Mouse (Mus musculus): ENCODE measurements at regions not wholly inside any gene's neighbourhood (a gene's known extent, or its start where the extent isn't known, plus 50 kb on each side); places are given as distances from the start of the nearest gene placed in this dataset.
A peak's percentile ranks its signal among the peaks of the same experiment; 100 is the strongest.

GRCm38 (mm10) chr12:106764516-106764915, 723.9 kb upstream of the 3110018I06Rik start:
- DNase-seq: no peak

- no peak for DNase-seq
Observed at GRCm38 (mm10) chr12:106773536-106773935, 714.9 kb upstream of the 3110018I06Rik start.

GRCm38 (mm10) chr12:106796596-106796995, 691.8 kb upstream of the 3110018I06Rik start:
- no peak for DNase-seq

DNA sequence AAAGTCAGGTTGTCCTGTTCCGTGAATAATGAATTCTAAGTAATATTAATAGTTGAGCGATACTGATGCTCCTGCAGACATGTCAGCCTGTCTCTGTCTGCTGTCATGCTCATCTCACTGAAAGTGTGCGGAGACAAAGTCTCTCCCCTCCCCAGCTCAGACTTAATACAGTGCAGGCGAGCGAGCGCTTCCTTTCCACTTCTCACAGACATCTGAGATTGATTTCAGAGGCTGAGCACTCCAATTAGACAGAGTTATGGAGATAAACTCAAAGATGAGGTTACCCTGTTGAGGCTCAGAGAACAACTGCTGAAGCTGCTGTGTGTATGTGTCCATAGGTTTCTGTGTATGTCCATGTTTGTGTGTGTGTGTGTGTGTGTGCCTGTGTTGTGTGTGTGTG, 668.7 kb upstream of the 3110018I06Rik start:
- DNase-seq: no peak

GRCm38 (mm10) chr12:106822311-106822710, 666.1 kb upstream of the 3110018I06Rik start:
- DNase-seq: no peak

DNA sequence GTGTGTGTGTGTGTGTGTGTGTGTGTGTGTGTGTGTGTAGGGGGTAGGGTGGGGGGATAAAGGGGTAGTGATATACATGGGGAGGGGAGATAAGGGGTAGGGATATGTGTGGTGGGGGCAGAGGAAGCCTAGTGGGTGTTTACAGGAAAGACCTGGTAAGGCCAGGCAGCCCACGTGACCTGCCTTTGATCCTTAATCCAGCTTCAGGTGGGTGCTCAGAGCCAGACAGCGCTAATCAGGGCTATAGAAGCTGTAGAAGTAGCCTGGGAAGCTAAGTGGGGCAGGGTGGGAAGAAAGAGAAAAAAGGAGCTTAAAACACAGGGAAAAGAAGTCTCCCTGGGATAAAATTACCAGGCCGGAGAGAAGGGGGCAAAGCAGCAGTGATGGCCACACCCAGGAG, 659.9 kb upstream of the 3110018I06Rik start:
- no peak for DNase-seq

- no peak for DNase-seq
Observed at GRCm38 (mm10) chr12:106829323-106829722, 659.1 kb upstream of the 3110018I06Rik start.

- no peak for DNase-seq
Observed at GRCm38 (mm10) chr12:106835241-106835640, 653.2 kb upstream of the 3110018I06Rik start.

- DNase-seq: no peak
Observed at GRCm38 (mm10) chr12:106839618-106840017, 648.8 kb upstream of the 3110018I06Rik start.

DNA sequence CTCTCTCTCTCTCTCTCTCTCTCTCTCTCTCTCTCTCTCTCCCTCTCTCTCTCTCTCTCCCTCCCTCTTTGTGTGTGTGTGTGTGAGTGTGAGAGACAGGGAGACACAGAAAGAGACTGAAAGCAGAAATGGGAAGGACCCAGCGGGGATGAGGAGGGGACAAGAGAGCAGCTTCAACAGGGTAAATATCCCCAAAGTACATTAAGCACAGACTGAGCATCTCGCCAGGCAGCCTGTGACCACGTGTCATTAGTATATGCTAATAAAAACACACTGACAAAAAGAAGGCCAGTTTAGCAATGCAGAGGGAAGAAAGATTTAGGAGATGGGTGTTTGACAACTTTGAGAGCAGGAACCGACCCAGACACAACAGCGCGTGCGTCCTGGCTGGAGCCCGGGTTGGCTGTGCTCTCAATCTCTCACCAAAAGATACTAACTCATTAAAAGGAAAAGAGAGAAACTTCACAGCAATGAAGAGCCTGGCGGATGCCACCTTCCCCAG, 648.2 kb upstream of the 3110018I06Rik start:
- no peak for DNase-seq

- DNase-seq: no peak
Observed at GRCm38 (mm10) chr12:106841996-106842395, 646.4 kb upstream of the 3110018I06Rik start.

DNA sequence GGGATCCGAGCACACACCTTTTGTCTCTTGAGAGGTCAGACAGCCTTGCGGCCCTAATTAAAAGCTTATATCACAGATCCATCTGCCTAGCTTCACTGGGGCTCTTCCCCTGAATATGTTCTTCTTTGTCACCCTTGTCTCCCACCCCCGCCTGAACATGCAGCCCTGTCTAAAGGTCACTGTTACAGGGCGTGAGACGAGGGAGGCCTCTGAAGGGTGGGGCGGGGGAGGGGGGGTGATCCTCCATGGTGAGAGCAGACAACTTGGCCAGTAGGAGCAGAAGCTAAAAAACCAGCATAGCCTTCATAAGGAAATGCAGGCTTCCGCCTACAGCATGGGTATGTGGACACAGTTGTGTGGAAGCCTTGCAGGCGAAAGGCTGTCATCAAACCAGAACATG, 646.0 kb upstream of the 3110018I06Rik start:
- no peak for DNase-seq

DNA sequence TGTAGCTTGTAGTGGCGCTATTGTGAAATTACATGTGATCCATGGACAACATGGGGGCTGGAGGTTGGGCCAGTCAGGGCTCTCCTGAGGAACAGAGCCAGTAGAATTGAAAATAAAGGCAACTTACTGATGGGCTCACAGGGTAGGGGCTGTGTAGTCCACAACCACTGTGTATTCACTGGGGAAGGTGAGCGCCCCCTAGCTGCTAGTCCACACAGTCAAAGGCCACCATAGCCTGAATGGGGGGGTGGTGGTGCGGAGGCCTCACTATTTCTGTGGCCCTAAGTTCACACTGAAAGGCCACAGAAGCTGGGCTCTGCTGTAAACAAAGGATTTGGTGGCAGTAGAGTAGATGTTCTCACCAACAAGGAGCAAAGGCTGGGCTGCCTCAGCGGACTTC, 636.8 kb upstream of the 3110018I06Rik start:
- DNase-seq: peak; percentile 74

DNA sequence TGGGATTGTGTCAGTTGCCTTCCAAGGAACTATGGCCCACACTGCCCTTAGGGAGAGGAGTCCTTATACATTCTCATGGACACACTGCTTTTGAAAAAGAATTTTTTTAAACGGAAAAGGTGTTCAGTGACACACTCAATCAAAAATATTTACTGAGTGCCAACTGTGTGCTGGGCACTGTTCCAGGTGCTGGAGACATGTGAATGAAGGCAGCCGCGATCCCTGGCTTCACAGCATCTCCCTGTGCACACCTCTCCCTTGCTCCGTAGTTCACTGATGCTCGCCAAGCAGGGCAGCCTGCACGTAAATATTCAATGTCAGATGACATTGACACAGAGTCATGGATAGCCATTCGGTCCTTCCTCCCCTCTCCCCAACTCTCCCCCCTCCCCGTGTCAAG, 635.7 kb upstream of the 3110018I06Rik start:
- no peak for DNase-seq

- DNase-seq: no peak
Observed at GRCm38 (mm10) chr12:106853711-106854240, 634.7 kb upstream of the 3110018I06Rik start.

GRCm38 (mm10) chr12:106855520-106855919, 632.9 kb upstream of the 3110018I06Rik start:
- DNase-seq: no peak

DNA sequence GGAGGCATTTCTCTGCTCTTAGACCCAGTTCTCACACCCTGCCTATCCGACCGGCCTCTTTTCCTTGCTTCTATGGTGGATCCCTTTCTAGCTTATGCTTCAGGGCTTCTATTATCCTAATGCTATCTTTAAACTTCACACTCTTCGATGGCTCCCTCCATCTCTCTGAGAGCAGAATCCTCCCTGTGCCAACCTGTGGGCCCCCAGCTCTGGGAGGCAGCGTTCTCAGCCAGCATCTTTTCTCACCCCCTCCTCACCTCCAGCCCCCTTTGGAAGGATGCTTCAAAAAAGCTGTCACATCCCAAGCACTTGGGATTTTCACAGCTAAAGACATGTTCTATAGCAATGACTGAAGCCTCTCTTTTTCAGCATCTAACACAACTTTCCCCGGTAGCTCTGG, 626.8 kb upstream of the 3110018I06Rik start:
- DNase-seq: no peak

DNA sequence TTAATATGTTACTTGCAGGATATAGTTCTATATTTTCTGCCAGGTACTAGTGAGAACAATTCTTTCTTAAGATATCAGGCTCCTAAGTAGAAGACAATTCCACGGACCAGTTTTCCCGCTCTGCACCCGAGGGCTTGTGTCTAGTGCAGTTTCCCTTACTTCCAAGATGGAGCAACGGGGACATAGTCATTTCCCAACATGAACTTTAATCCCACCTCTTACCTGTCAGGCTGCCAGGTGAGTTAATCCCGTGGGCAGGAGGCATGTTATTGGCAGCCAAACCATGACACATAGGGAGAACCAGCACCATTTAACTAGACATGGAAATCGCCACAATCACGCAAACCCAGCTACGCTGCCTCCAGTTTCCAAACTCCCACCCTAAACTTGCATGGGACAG, 624.4 kb upstream of the 3110018I06Rik start:
- no peak for DNase-seq

GRCm38 (mm10) chr12:106868036-106868435, 620.4 kb upstream of the 3110018I06Rik start:
- no peak for DNase-seq

- DNase-seq: no peak
Observed at GRCm38 (mm10) chr12:106871481-106871880, 617.0 kb upstream of the 3110018I06Rik start.

DNA sequence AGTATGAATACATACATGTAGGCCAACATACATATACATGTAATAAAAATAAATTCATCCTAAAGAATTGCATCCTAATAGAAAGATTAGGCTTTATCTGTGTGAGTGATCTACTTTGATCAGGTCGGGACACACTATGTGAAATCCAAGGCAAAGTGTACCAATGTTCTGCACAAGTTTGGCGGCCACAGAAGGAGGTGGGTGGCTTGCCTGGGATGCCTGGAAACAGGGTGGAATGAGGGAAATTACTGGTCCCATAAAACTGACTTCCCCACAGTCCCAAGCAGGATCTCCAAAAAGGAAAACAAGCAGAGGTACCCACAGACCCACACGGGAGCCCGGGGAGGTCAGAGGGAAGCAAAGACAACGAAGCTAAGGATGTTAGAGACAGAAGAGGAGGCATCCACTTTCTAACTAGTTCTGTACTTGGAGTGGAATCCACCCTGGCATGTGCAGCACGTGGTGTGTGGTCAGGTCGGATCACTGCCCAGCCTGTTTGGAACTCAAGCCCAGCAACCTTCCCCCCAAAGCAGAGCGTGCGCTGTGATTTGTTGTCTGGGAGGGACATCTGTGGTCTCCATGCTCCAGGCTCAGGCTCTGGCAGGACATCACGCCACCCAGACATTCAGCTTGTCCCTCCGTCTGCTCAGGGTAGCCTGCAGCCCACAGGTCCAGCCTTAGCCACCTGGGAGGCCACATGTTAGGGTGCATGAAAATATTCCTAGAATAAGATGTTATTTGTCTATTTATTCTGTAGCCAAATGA, 615.3 kb upstream of the 3110018I06Rik start:
- no peak for DNase-seq

- no peak for DNase-seq
Observed at GRCm38 (mm10) chr12:106890319-106890718, 598.1 kb upstream of the 3110018I06Rik start.

DNA sequence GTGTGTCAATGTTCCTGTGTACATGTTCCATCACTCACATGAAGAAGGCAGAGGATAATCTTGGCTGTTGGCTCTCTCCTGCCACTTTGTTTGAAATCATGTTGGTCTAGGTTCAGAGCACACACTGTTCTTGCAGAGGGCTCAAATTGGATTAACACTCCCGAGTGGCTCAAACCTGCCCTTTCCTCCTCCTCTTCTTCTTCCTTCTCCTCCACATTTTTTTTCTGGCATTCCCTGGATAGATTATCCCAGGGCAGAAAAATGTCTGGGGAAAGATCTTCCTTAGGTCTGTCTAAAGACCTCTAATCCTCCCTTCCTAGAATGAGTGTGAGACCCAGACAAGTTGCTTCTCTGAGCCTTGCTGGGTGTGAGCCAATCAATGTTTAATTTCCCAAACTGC, 594.4 kb upstream of the 3110018I06Rik start:
- no peak for DNase-seq

- no peak for DNase-seq
Observed at GRCm38 (mm10) chr12:106904202-106904601, 584.2 kb upstream of the 3110018I06Rik start.

DNA sequence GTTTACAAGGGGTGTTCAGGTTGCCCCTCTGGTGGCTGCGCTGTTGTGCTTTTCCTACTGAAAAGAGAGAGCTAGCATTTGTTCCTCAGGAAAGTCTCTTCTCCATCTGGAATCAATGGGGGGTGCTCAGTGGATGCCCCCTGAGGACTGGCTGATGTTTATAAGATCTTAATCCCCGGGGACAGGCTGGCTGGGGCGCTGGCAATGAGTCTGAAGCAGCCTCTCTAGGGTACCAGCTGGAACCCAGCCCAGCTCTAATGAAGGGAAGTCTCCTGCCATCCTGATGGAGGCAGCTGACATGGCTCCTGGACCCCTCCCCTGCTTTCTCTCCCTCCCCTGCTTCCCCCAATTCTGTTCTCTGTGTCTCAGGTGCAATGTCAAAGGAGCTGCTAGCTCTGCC, 575.6 kb upstream of the 3110018I06Rik start:
- DNase-seq: no peak
